Mouse (Mus musculus) embryonic facial prominence, embryonic 15.5 days (tissue): ENCODE data around the gene Oxtr. TPM values are rescaled to one million over a fixed set of nuclear protein-coding genes. Genes with fewer than 3 reads are reported as not detected.

ENCODE experiments used
- ATAC-seq: fragments of 200-750 bp; cut with Nextera tagmentation; 2 replicates; pipeline ENCODE4 v1.8.0; 2017; ENCODE audit warnings: low read depth, moderate TSS enrichment; ENCODE audit not compliant: insufficient number of reproducible peaks, low FRiP score, low TSS enrichment
- H3K27ac ChIP-seq: fragments of 300-500 bp; sonication (generic); replicated peaks from 2 replicates; pipeline ENCODE4 v1.5.1; 2015; ENCODE audit warnings: mild to moderate bottlenecking, inconsistent platforms
- H3K27me3 ChIP-seq: fragments of 300-500 bp; sonication (generic); 2 replicates; pipeline ENCODE4 v1.6.1; 2015; ENCODE audit warnings: inconsistent platforms
- H3K36me3 ChIP-seq: fragments of 300-500 bp; sonication (generic); 2 replicates; pipeline ENCODE4 v1.6.1; 2015; ENCODE audit warnings: mild to moderate bottlenecking, inconsistent platforms
- H3K4me1 ChIP-seq: fragments of 300-500 bp; sonication (generic); 2 replicates; pipeline ENCODE4 v1.6.1; 2015; ENCODE audit warnings: inconsistent platforms
- H3K4me2 ChIP-seq: fragments of 300-500 bp; sonication (generic); replicated peaks from 2 replicates; pipeline ENCODE4 v1.6.1; 2015; ENCODE audit warnings: mild to moderate bottlenecking, inconsistent platforms
- H3K4me3 ChIP-seq: fragments of 300-500 bp; sonication (generic); replicated peaks from 2 replicates; pipeline ENCODE4 v1.5.1; 2015; ENCODE audit warnings: mild to moderate bottlenecking, inconsistent platforms
- H3K9ac ChIP-seq: fragments of 300-500 bp; sonication (generic); 2 replicates; pipeline ENCODE4 v1.6.1; 2015; ENCODE audit warnings: inconsistent platforms
- H3K9me3 ChIP-seq: fragments of 300-500 bp; sonication (generic); replicated peaks from 2 replicates; pipeline ENCODE4 v1.6.1; 2016; ENCODE audit warnings: inconsistent platforms
- WGBS: fragments of 180-500 bp; shearing (Covaris S2); methylation state at CpG from one replicate; pipeline ENCODE4 v1.1.7; 2015; 5-methylcytosine and 5-hydroxymethylcytosine counted together
- polyA plus RNA-seq: library from polyadenylated mRNA; unstranded; fragments of >200 nt; fragmentation: Nextera tagmentation; extraction: Ambion mirVana; gene quantifications from 2 replicates; pipeline ENCODE4 v1.2.1, GENCODE M21; 2015

Oxtr gene
- polyA plus RNA-seq, 1 experiment from 2014 or later: 0.73 TPM

- no peak overlapping the region for H3K9ac ChIP-seq
- WGBS: 77% methylated on average over 5 of the region's 5 CpGs
- no peak overlapping the region for H3K4me3 ChIP-seq
- no peak for ATAC-seq
- H3K4me2 ChIP-seq: no peak overlapping the region
- no peak overlapping the region for H3K27ac ChIP-seq
- peaks cover 21% of the 10 kb centered on the region for H3K4me1 ChIP-seq
- peaks cover 51% of the 10 kb centered on the region for H3K27me3 ChIP-seq
- H3K36me3 ChIP-seq: no peaks in the 10 kb centered on the region
- H3K9me3 ChIP-seq: no peaks in the 10 kb centered on the region
Observed at GRCm38 (mm10) chr6:112487993-112488392, 1.8 kb downstream of the Oxtr start.

GRCm38 (mm10) chr6:112484316-112484715, 5.4 kb downstream of the Oxtr start:
- no peaks in the 10 kb centered on the region for H3K9me3 ChIP-seq
- 10% methylated on average over 4 of the region's 4 CpGs for WGBS
- H3K4me1 ChIP-seq: peaks cover 7% of the 10 kb centered on the region
- H3K4me3 ChIP-seq: no peak overlapping the region
- H3K9ac ChIP-seq: no peak overlapping the region
- H3K4me2 ChIP-seq: no peak overlapping the region
- no peak for ATAC-seq
- no peaks in the 10 kb centered on the region for H3K36me3 ChIP-seq
- H3K27me3 ChIP-seq: peaks cover 36% of the 10 kb centered on the region
- H3K27ac ChIP-seq: no peak overlapping the region

- no peak overlapping the region for H3K4me3 ChIP-seq
- no peaks in the 10 kb centered on the region for H3K9me3 ChIP-seq
- H3K4me1 ChIP-seq: no peaks in the 10 kb centered on the region
- ATAC-seq: no peak
- H3K27ac ChIP-seq: no peak overlapping the region
- no peak overlapping the region for H3K4me2 ChIP-seq
- no peak overlapping the region for H3K9ac ChIP-seq
- H3K27me3 ChIP-seq: no peaks in the 10 kb centered on the region; the same call in 1 of the 2 replicates
- no peaks in the 10 kb centered on the region for H3K36me3 ChIP-seq
- 59% methylated on average over 13 of the region's 13 CpGs for WGBS
Observed at GRCm38 (mm10) chr6:112479861-112480260, 9.9 kb downstream of the Oxtr start.

DNA sequence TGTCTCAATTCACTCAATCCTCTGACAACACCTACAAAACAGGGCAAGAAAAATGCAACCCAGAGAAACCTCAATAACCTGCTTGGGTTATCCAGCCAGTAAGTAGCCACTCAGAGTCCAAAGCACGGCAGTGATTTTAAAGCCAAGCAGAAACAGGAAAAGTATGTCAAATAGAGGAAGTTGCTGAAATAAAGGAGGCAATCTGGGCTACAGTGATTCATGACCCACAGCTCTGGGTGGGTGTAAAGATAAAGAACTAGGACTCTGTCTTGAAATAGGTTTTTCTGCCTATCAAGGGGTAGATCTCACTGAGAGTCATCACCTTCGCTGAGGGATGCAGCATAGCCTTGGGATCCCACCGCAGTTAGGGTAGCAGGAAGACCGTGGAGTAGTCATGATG, 18.1 kb downstream of the Oxtr start:
- no peaks in the 10 kb centered on the region for H3K27me3 ChIP-seq
- no peak overlapping the region for H3K27ac ChIP-seq
- H3K9ac ChIP-seq: no peak overlapping the region
- no peaks in the 10 kb centered on the region for H3K36me3 ChIP-seq
- H3K4me3 ChIP-seq: no peak overlapping the region
- 85% methylated on average over 4 of the region's 4 CpGs for WGBS
- H3K9me3 ChIP-seq: no peaks in the 10 kb centered on the region
- ATAC-seq: no peak
- no peaks in the 10 kb centered on the region for H3K4me1 ChIP-seq
- H3K4me2 ChIP-seq: no peak overlapping the region

DNA sequence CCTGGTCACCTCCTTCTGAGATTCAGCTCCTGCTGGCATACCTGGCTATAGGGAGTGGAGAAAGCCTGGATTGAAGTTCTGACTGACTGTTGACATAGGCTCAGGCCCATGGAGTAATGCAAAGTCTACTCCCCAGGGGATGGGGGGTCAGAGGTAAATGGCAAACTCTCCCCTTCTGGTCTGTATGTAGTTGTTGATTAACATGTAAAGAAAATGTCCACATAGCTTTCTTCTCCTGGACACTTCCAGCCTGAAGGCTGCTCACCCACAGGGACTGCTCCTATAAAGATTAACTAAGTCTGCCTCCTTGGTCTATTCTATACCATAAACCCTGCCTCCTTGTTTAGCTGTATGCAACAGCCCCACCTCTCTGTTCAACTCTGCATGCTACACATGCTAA, 23.7 kb downstream of the Oxtr start:
- Histone ChIP-seq H3K4me2 (no peak overlapping the region), H3K9ac (no peak overlapping the region), H3K9me3 (no peaks in the 10 kb centered on the region), H3K27me3 (no peaks in the 10 kb centered on the region), H3K4me3 (no peak overlapping the region), H3K36me3 (no peaks in the 10 kb centered on the region), H3K27ac (no peak overlapping the region), H3K4me1 (0 out of 2 replicates have a peak, but pooled peaks cover 8% of the 10 kb centered on the region)
- no peak for ATAC-seq

DNA sequence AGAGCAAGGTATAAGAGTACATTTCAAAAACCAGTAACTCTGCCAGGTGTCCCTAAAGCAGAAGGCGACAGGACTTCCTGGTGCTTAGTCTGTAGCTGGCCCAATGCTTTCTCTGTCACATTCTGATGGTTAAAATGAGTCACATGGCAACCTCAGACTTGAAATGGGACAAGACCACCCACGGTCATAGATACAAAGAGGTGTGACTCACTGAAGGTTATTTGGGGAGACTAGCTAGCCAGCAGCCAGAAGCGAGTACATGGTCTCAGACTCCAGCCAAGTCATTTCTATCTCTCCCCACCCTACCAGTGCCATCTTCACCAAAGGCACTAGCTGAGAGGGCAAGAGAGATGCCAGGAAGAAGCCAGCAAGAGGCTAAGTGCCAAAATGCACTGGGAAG, 24.3 kb downstream of the Oxtr start:
- Histone ChIP-seq H3K9ac (no peak overlapping the region), H3K9me3 (no peaks in the 10 kb centered on the region), H3K27ac (no peak overlapping the region), H3K27me3 (no peaks in the 10 kb centered on the region), H3K36me3 (no peaks in the 10 kb centered on the region), H3K4me2 (no peak overlapping the region), H3K4me1 (peaks cover 10% of the 10 kb centered on the region; the same call in 1 of the 2 replicates), H3K4me3 (no peak overlapping the region)
- WGBS: 85% methylated on average over 3 of the region's 3 CpGs
- ATAC-seq: no peak

DNA sequence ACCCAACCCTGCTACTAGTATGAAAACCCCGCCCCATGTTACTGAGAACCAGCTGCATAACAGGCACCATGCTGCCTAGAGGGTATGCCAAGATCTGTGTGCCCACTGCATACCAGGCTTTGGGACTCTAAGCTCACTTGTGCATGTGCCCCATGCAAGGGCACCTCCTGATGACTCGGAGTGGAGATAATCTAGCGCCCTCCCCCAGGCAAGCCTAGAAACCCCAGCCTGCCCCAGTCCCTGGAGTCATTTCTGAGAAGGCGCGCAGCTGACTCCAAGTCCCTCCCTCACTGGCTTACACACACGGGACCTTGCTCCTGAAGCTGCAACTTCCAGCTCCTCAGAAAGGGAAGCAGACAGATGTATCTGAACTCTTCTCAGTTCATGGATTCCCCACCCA, 26.4 kb downstream of the Oxtr start:
- no peak for ATAC-seq
- no peaks in the 10 kb centered on the region for H3K27me3 ChIP-seq
- no peaks in the 10 kb centered on the region for H3K36me3 ChIP-seq
- no peak overlapping the region for H3K9ac ChIP-seq
- no peak overlapping the region for H3K4me2 ChIP-seq
- H3K27ac ChIP-seq: no peak overlapping the region
- WGBS: 76% methylated on average over 6 of the region's 6 CpGs
- peaks cover 22% of the 10 kb centered on the region for H3K4me1 ChIP-seq
- no peak overlapping the region for H3K4me3 ChIP-seq
- H3K9me3 ChIP-seq: no peaks in the 10 kb centered on the region

- no peak overlapping the region for H3K27ac ChIP-seq
- ATAC-seq: no peak
- H3K4me2 ChIP-seq: no peak overlapping the region
- H3K36me3 ChIP-seq: no peaks in the 10 kb centered on the region
- no peaks in the 10 kb centered on the region for H3K9me3 ChIP-seq
- WGBS: 78% methylated on average over 5 of the region's 5 CpGs
- no peak overlapping the region for H3K4me3 ChIP-seq
- H3K9ac ChIP-seq: no peak overlapping the region
- H3K27me3 ChIP-seq: no peaks in the 10 kb centered on the region
- H3K4me1 ChIP-seq: peaks cover 22% of the 10 kb centered on the region
Observed at GRCm38 (mm10) chr6:112461459-112461858, 28.3 kb downstream of the Oxtr start.

DNA sequence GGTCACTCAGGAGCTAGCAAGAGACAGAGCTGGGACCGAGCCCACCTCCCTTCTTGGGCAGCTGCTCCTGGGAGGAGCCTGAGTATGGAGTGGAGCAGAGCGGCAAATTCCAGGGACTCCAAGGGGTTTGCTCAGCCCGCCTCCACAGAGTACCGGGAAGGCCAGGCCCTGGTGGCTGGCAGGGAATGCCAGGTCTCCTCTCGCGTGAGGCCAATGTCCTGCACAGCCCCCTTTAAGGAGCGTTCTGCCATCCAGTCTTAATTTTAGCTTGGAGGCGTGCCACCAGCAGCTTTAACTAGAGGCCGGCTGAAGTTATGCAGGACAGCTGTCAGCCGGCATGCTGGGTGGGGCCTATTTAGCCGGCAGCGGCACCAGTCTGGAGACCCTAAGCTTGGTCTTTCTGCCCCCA, 30.4 kb downstream of the Oxtr start, which contains the start of gene Cav3:
Gene Cav3, plus strand, starts transcription at position 165 of the 409 bp plus-strand sequence.
- Histone ChIP-seq H3K4me1 (peaks cover 22% of the 10 kb centered on the region), H3K36me3 (no peaks in the 10 kb centered on the region), H3K27me3 (no peaks in the 10 kb centered on the region), H3K4me2 (peak within 1 kb of the TSS; percentile 17; the same call in 1 of the 2 replicates), H3K9me3 (no peaks in the 10 kb centered on the region), H3K9ac (no peak within 1 kb of the TSS), H3K4me3 (no peak within 1 kb of the TSS), H3K27ac (peak within 1 kb of the TSS; percentile 65)
- 50% methylated on average over 12 of the region's 12 CpGs for WGBS
- peak; percentile 85 for ATAC-seq

DNA sequence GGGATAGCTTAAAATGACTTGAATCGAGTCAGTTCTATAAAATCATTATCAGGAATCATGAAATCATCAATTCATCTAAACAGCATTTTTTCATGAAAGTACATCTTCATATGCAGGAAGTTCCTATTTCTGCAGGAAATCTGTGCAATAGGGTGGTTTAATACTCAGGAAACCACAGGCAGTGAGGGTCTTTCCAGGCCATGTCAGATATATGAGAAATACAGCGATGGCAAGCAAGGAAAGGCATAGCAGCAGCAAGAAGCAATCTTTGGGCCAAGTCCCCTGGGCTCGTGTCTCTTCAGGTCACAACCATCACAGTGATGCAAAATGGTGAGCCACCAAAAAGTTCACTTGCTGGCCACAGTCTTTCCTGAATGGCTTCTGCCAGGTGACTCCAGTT, 44.1 kb downstream of the Oxtr start:
- no peaks in the 10 kb centered on the region for H3K9me3 ChIP-seq
- ATAC-seq: no peak
- no peaks in the 10 kb centered on the region for H3K27me3 ChIP-seq
- H3K36me3 ChIP-seq: no peaks in the 10 kb centered on the region
- H3K4me1 ChIP-seq: no peaks in the 10 kb centered on the region
- no peak overlapping the region for H3K9ac ChIP-seq
- WGBS: 83% methylated on average over 3 of the region's 3 CpGs
- H3K4me2 ChIP-seq: no peak overlapping the region
- no peak overlapping the region for H3K27ac ChIP-seq
- no peak overlapping the region for H3K4me3 ChIP-seq

DNA sequence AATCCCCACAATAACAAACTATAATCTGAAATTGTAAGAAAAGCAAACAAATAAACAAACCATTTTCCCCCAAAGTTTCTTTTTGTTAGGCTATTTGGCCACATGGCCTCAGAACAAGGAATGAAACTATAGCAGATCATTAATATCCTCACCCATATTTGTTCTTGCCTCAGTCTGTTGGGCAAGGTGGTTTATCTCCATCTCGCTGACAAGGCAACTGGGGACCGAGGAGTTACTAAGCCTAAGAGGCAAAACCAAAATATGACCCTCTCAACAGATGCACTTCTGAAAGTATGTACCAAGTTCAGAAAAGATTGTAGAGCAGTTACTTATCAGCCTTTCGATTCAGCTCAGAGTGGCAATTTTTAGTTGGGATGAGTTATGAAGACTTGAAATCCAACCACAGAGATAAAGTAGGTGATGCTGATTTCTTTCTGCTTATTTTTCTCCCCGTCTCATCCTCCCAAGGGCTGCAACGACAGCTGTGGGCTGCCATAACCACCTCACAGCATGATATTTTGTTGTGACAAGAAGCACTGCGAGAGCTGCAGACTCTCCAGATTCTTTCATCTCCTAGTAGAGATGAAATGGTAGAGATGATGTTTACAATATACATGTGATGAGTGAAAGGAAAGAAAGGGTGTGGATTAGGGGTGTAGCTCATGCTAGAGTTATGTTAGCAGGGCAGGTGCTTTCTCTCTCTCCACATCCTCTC, 63.6 kb downstream of the Oxtr start:
- H3K4me1 ChIP-seq: no peaks in the 10 kb centered on the region
- no peak for ATAC-seq
- no peak overlapping the region for H3K9ac ChIP-seq
- 70% methylated on average over 6 of the region's 6 CpGs for WGBS
- H3K36me3 ChIP-seq: no peaks in the 10 kb centered on the region
- H3K27me3 ChIP-seq: no peaks in the 10 kb centered on the region
- no peak overlapping the region for H3K27ac ChIP-seq
- no peaks in the 10 kb centered on the region for H3K9me3 ChIP-seq
- no peak overlapping the region for H3K4me2 ChIP-seq
- H3K4me3 ChIP-seq: no peak overlapping the region
